Mouse (Mus musculus): ENCODE results near the gene Slc18a2.

DNA sequence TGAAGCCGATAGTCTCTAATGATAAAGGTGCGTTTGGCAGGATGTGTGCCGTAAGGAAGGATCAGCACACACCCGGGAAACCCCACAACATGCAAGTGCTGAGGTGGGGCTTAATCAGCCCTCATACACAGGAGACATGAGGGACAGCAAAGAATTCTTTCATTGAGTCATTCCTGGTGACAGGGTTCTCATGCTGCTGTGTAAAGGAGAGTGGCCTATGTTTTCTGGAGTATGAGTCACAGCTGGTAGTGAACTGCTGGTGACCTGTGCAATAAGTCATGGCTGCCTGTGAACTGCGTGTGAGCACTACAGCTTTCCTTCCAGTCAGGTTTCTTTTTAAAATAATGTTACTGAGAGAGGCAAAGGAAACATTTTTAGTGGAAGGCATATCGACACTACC, 29.1 kb downstream of the Slc18a2 start:
- no peak for TF ChIP-seq EP300 (optimal IDR thresholded peaks at IDR 0.05)
- no peak for TF ChIP-seq CTCF (IDR thresholded peaks at IDR 0.05; ENCODE audit: low read depth)
